ENCODE assay signal across 16 mouse cellular contexts in genomic region chr3:66967508-66967907, GRCm38 (mm10). TPM values are rescaled to one million over a fixed set of nuclear protein-coding genes. Genes with fewer than 3 reads are reported as not detected.
"Had no signal": no experiment of that assay in that cellular context is flagged by ENCODE, and none has a peak within 500 bp of the region (broad histone marks: within the 10 kb centered on the region; RNA-seq: fewer than 3 reads in every experiment).

No protein-coding gene starts in this region.

- H3K4me2 ChIP-seq: kidney, embryonic 15.5 days; limb, embryonic 12.5 days; midbrain, embryonic 15.5 days; neural tube, embryonic 12.5 days had no signal

- H3K27ac ChIP-seq: kidney, embryonic 15.5 days; limb, embryonic 12.5 days; liver, embryonic 14.5 days; midbrain, embryonic 15.5 days; neural tube, embryonic 12.5 days; stomach, postnatal 0 days had no signal

- ATAC-seq: midbrain, embryonic 15.5 days had no signal

- H3K9me3 ChIP-seq: kidney, embryonic 15.5 days; limb, embryonic 12.5 days; midbrain, embryonic 15.5 days; neural tube, embryonic 12.5 days had no signal

- H3K9ac ChIP-seq: kidney, embryonic 15.5 days; limb, embryonic 12.5 days; liver, embryonic 14.5 days; midbrain, embryonic 15.5 days; neural tube, embryonic 12.5 days had no signal

- H3K4me3 ChIP-seq: kidney, embryonic 15.5 days; limb, embryonic 12.5 days; midbrain, embryonic 15.5 days; neural tube, embryonic 12.5 days had no signal

- DNase-seq: kidney, adult 18-20 months; kidney, postnatal 14 days; lung, adult 18-20 months; lung, postnatal 36 days; thymus, postnatal 14 days had no signal

- H3K36me3 ChIP-seq: kidney, embryonic 15.5 days; limb, embryonic 12.5 days; midbrain, embryonic 15.5 days; neural tube, embryonic 12.5 days had no signal

RNA-seq across cellular contexts. Expression of gene Shox2, which starts 14.1 kb away (rescaled TPM):
- total RNA-seq: left cerebral cortex, adult 18-20 months; left cerebral cortex, postnatal 10 days; liver, adult 2 months; megakaryocyte progenitor cell, adult 5-6 weeks had no signal
- polyA plus RNA-seq: large intestine, adult 2 months; liver, adult 2 months had no signal
